Mouse (Mus musculus) liver, postnatal 0 days (tissue): ENCODE results near the gene Usp32.

Experiments
- CTCF ChIP-seq: sonication (generic); IDR thresholded peaks from 2 replicates; pipeline ENCODE4 v1.5.1; 2016; ENCODE audit warnings: antibody characterized with exemption, low read depth
- EP300 ChIP-seq: IDR thresholded peaks from 2 replicates; pipeline ENCODE4 v1.6.1; 2016; ENCODE audit warnings: antibody characterized with exemption, low read depth, mild to moderate bottlenecking

DNA sequence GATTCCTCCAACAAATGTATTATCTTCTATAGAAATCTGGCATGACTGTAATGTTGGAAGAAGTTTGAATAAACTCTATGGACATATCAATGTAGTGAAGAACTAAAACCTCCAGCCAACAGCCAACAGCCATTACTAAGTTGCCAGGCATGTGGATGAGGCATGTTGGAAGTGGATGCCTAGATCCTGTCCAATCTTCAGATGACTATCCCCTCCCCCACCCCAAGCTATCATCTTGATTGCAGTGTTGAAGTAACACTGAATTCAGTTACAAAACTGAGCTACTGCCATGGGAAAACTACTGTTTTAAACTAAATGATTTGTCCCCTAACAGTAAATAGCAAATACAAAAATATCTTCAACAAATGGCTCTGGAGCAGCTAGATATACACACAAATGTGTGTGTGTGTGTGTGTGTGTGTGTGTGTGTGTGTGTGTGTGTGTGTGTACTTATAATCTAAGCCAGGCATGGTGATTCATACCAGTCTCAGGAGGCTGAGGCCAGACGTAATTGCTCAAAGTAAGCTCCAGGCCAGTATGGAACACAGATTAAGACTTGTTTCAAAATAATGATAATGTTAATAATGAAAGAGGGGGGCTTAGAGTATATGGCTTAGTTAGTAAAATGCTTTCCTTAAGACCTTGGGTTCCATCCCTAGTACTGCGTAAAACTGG is 12.4 kb upstream of the Usp32 start:
- TF ChIP-seq CTCF (no peak), EP300 (no peak)
